Comparison of ENCODE assay signal across 9 mouse cellular contexts in genomic region chr5:65950679-65951512, GRCm38 (mm10). TPM values are rescaled to one million over a fixed set of nuclear protein-coding genes. Genes with fewer than 3 reads are reported as not detected.
DNase-seq lines count a peak whose midpoint lies in the region; ATAC-seq and TF ChIP-seq lines count a peak whose summit lies in the region.
"Had no signal": no experiment of that assay in that cellular context is flagged by ENCODE, and none has a peak within 500 bp of the region (broad histone marks: within the 10 kb centered on the region; RNA-seq: fewer than 3 reads in every experiment).

No protein-coding gene starts in this region.

- H3K4me2 ChIP-seq in hindbrain, embryonic 15.5 days = peak overlapping the region; percentile 48

- no peak for DNase-seq in left cerebral cortex, adult 2 months (ENCODE audit: extremely low spot score in 1 of 2, low spot score in 2 of 2)
- DNase-seq in left cerebral cortex, adult 18-20 months (ENCODE audit: low spot score in 2 of 2) = no peak
- DNase-seq in embryo, embryonic 10.5 days (ENCODE audit: low spot score) = peak; percentile 84
- peak; percentile 62 for DNase-seq in mesoderm, embryonic 11.5 days (ENCODE audit: low read depth, low spot score)
- peak; percentile 42 to 52 for DNase-seq in thymus, postnatal 10 days (ENCODE audit: low spot score in 2 of 2)
- DNase-seq in urinary bladder, postnatal 36 days (ENCODE audit: low spot score in 2 of 2) = no peak
- DNase-seq in urinary bladder, postnatal 25 days (ENCODE audit: low spot score) = no peak

- peaks cover 28% of the 10 kb centered on the region for H3K4me1 ChIP-seq in hindbrain, embryonic 15.5 days (replicated peaks)

- H3K9me3 ChIP-seq in hindbrain, embryonic 15.5 days = no peaks in the 10 kb centered on the region

- no peak overlapping the region; the same call in 1 of the 2 replicates for H3K27ac ChIP-seq in left cerebral cortex, adult 2 months
- peak overlapping the region; percentile 92 for H3K27ac ChIP-seq in hindbrain, embryonic 15.5 days (replicated peaks)

- intact Hi-C loops in left cerebral cortex, adult 2 months (cut with DNase I) = loop anchor here (5.0 kb wide), 1 partner anchor 189 kb away; the partner anchor contains the start of gene N4bp2

- no peaks in the 10 kb centered on the region for H3K36me3 ChIP-seq in hindbrain, embryonic 15.5 days

- peak; percentile 68 for ATAC-seq in hindbrain, embryonic 15.5 days (ENCODE audit: low FRiP score, low read depth)

- no peaks in the 10 kb centered on the region for H3K27me3 ChIP-seq in hindbrain, embryonic 15.5 days

- peak; percentile 18 for TF ChIP-seq CTCF in left cerebral cortex, adult 2 months (IDR thresholded peaks at IDR 0.05)

- 0 out of 2 replicates have a peak overlapping the region, but pooled peaks have one; percentile 16 for H3K9ac ChIP-seq in hindbrain, embryonic 15.5 days

- WGBS in hindbrain, embryonic 15.5 days = 36% methylated on average over 18 of the region's 18 CpGs

- no peak overlapping the region for H3K4me3 ChIP-seq in left cerebral cortex, adult 2 months
- peak overlapping the region; percentile 0; the same call in 1 of the 2 replicates for H3K4me3 ChIP-seq in hindbrain, embryonic 15.5 days

RNA-seq across cellular contexts. Expression of gene Chrna9, which starts 16.2 kb away (rescaled TPM):
- not detected for total RNA-seq in left cerebral cortex, adult 2 months (2021)
- total RNA-seq in left cerebral cortex, adult 18-20 months (2021) = not detected
- not detected in 2 replicates for polyA plus RNA-seq in hindbrain, embryonic 15.5 days (2015; fragmentation: Nextera tagmentation; extraction: Ambion mirVana)
- total RNA-seq: layer of hippocampus, adult 18-20 months had no signal

RNA-seq across cellular contexts. Expression of gene 9130230L23Rik, which starts 53.2 kb away (rescaled TPM):
- not detected for total RNA-seq in left cerebral cortex, adult 2 months (2021)
- not detected for total RNA-seq in left cerebral cortex, adult 18-20 months (2021)
- 0.35 TPM in 1 of 2 replicates, not detected in the other for polyA plus RNA-seq in hindbrain, embryonic 15.5 days (2015; fragmentation: Nextera tagmentation; extraction: Ambion mirVana)
- total RNA-seq: layer of hippocampus, adult 18-20 months had no signal

Comparison
In these comparisons a context has a peak if more than half of its experiments do, and no peak if none do; other contexts are left out.
1. DNase-seq: peak in embryo, embryonic 10.5 days (single experiment), mesoderm, embryonic 11.5 days (single experiment) and thymus, postnatal 10 days (2 of 2); none in left cerebral cortex, adult 2 months (0 of 2), left cerebral cortex, adult 18-20 months (0 of 2), urinary bladder, postnatal 36 days (0 of 2) and urinary bladder, postnatal 25 days (single experiment).